Mouse (Mus musculus) embryonic facial prominence, embryonic 12.5 days (tissue): ENCODE results near the gene Zc3h18. TPM values are rescaled to one million over a fixed set of nuclear protein-coding genes. Genes with fewer than 3 reads are reported as not detected.
A peak's percentile ranks its signal among the peaks of the same experiment; 100 is the strongest.

ENCODE experiments used
- ATAC-seq: fragments of 200-750 bp; cut with Nextera tagmentation; 2 replicates; pipeline ENCODE4 v1.8.0; 2017; ENCODE audit not compliant: insufficient number of reproducible peaks, insufficient read depth, low FRiP score, low TSS enrichment
- H3K27ac ChIP-seq: fragments of 300-500 bp; sonication (generic); 2 replicates; pipeline ENCODE4 v1.5.1; 2016; ENCODE audit warnings: mild to moderate bottlenecking
- H3K27me3 ChIP-seq: fragments of 300-500 bp; sonication (generic); 2 replicates; pipeline ENCODE4 v1.6.1; 2016; ENCODE audit warnings: mild to moderate bottlenecking, moderate library complexity
- H3K36me3 ChIP-seq: fragments of 300-500 bp; sonication (generic); 2 replicates; pipeline ENCODE4 v1.6.1; 2016; ENCODE audit warnings: mild to moderate bottlenecking
- H3K4me1 ChIP-seq: fragments of 300-500 bp; sonication (generic); 2 replicates; pipeline ENCODE4 v1.6.1; 2016
- H3K4me2 ChIP-seq: fragments of 300-500 bp; sonication (generic); replicated peaks from 2 replicates; pipeline ENCODE4 v1.6.1; 2016; ENCODE audit warnings: mild to moderate bottlenecking, moderate library complexity
- H3K4me3 ChIP-seq: fragments of 300-500 bp; sonication (generic); 2 replicates; pipeline ENCODE4 v1.5.1; 2016; ENCODE audit warnings: mild to moderate bottlenecking
- H3K9ac ChIP-seq: fragments of 300-500 bp; sonication (generic); 2 replicates; pipeline ENCODE4 v1.6.1; 2016; ENCODE audit warnings: mild to moderate bottlenecking, moderate library complexity
- H3K9me3 ChIP-seq: fragments of 300-500 bp; sonication (generic); 2 replicates; pipeline ENCODE4 v1.6.1; 2016; ENCODE audit warnings: mild to moderate bottlenecking, moderate library complexity
- WGBS: fragments of 180-500 bp; shearing (Covaris S2); methylation state at CpG from one replicate; pipeline ENCODE4 v1.1.7; 2016; 5-methylcytosine and 5-hydroxymethylcytosine counted together
- polyA plus RNA-seq: library from polyadenylated mRNA; unstranded; fragments of >200 nt; fragmentation: Nextera tagmentation; extraction: Ambion mirVana; gene quantifications from 2 replicates; pipeline ENCODE4 v1.2.1, GENCODE M21; 2016

The Zc3h18 gene
- polyA plus RNA-seq, 1 experiment from 2014 or later: 67.9 TPM

DNA sequence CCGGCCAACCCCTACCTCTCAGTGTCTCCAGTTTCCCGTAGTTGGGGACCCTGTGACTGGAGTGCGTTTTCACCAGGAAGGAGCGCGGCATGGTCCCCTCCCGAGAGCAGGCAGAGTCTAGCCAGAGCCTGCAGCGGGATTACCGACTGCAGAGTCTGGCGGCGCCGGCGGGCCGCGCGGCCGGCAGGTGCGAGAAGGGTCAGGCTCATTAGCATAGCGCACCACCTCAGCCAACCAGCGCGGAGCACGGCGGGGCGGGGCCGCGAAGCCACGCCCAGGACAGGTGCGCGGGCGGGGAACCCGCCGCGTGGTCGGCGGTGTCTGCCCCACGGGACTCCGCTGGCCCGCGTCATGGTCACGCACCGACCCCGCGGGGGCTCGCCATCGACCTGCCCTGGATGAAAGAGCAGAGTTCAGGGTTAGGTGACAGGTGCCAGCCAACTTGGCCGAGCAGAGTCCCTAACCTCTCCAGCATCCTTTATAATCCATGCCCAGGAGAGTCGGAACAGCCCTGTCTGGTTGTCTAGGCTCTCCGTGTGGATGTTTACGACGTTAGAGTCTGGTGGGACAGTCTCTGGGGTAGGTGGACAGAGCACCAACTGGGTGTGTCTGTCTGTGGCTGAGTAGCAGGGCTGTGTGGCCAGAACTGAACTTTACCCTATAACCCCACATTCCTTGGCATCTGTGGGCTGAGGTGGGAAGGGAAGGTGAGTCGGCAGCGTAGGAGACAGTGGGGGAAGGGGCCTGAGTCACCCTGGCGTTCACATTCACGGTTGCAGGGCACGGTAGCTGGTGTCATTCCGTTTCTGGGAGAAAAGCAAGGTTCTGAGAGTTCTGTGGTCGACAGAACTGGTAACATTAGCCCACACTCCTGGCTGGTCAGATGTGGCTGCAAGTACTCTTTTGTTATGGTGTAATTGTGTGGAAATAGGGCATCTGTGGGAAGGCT, 84.4 kb downstream of the Zc3h18 start, which contains the start of gene Snai3:
Gene Snai3 (minus strand): TSS at position 210 of the 949 bp plus-strand sequence.
- H3K4me3 ChIP-seq: peak within 1 kb of the TSS; percentile 29
- WGBS: 3% methylated on average over 56 of the region's 56 CpGs
- peaks cover 9% of the 10 kb centered on the region; the same call in 1 of the 2 replicates for H3K36me3 ChIP-seq
- ATAC-seq: peak; percentile 68
- peaks cover 69% of the 10 kb centered on the region for H3K27me3 ChIP-seq
- no peaks in the 10 kb centered on the region for H3K9me3 ChIP-seq
- 0 out of 2 replicates have a peak within 1 kb of the TSS, but pooled peaks have one; percentile 36 for H3K27ac ChIP-seq
- H3K4me2 ChIP-seq: peak within 1 kb of the TSS; percentile 57
- H3K9ac ChIP-seq: peak within 1 kb of the TSS; percentile 5; the same call in 1 of the 2 replicates
- H3K4me1 ChIP-seq: peaks cover 12% of the 10 kb centered on the region

DNA sequence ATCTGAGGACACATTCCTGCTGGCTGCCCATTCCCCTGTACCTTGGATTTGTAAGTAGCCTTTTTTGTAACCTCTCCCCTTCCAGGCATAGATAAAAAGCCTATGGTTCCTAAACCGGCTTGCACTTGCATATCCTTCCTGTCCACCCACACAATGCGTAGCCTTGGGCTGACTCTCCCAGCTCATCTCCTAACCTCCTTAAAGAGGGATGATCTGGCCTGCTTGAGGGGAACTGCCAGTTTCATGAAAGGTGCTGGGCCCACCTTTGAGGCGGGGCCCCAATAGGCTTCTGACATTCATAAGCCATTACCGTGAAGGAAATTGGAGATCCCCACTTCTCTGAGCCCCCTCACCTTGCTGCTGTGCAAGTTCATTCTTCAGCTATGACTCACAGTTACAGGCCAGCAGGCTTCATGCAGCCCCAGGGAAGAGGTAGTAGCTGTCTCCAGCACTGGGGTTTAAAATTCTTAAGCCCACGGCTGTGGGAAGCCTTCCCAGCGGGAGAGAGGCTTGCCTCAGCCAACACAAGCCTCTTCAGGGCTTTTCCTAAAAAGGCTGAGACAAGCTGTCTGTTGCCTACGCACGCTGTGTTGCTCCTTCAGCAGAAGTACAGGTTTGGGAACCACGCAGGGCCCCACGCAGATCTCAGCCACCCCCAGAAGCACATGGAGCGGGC, 85.2 kb downstream of the Zc3h18 start:
- Histone ChIP-seq H3K27me3 (peaks cover 63% of the 10 kb centered on the region), H3K4me1 (peaks cover 12% of the 10 kb centered on the region), H3K9ac (no peak overlapping the region), H3K4me3 (no peak overlapping the region), H3K36me3 (peaks cover 16% of the 10 kb centered on the region), H3K27ac (no peak overlapping the region), H3K9me3 (no peaks in the 10 kb centered on the region), H3K4me2 (no peak overlapping the region)
- 54% methylated on average over 11 of the region's 11 CpGs for WGBS
- no peak for ATAC-seq

DNA sequence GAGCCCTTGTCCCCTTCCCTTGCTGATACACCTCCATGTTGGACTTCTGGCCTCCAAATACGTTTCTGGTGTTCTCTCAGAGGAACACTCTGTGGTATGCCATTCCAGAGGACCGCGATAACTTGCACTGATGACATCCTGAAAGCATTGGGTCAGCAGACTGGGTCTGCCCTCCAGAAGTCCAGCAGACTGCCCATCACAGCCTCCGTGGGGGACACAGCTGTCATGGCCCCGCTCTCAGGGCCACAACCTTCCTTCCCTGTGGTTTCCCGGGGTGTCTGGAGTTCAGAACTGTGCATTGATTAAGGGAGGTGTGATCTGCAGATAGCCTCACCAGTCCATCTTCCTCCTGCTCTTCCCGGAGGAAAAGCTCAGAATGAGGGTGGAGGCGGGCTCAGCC, 86.1 kb downstream of the Zc3h18 start:
- Histone ChIP-seq H3K4me1 (peaks cover 12% of the 10 kb centered on the region), H3K27me3 (peaks cover 57% of the 10 kb centered on the region), H3K4me3 (no peak overlapping the region), H3K27ac (no peak overlapping the region), H3K9me3 (no peaks in the 10 kb centered on the region), H3K36me3 (peaks cover 25% of the 10 kb centered on the region), H3K4me2 (no peak overlapping the region), H3K9ac (no peak overlapping the region)
- no peak for ATAC-seq
- 66% methylated on average over 8 of the region's 8 CpGs for WGBS

DNA sequence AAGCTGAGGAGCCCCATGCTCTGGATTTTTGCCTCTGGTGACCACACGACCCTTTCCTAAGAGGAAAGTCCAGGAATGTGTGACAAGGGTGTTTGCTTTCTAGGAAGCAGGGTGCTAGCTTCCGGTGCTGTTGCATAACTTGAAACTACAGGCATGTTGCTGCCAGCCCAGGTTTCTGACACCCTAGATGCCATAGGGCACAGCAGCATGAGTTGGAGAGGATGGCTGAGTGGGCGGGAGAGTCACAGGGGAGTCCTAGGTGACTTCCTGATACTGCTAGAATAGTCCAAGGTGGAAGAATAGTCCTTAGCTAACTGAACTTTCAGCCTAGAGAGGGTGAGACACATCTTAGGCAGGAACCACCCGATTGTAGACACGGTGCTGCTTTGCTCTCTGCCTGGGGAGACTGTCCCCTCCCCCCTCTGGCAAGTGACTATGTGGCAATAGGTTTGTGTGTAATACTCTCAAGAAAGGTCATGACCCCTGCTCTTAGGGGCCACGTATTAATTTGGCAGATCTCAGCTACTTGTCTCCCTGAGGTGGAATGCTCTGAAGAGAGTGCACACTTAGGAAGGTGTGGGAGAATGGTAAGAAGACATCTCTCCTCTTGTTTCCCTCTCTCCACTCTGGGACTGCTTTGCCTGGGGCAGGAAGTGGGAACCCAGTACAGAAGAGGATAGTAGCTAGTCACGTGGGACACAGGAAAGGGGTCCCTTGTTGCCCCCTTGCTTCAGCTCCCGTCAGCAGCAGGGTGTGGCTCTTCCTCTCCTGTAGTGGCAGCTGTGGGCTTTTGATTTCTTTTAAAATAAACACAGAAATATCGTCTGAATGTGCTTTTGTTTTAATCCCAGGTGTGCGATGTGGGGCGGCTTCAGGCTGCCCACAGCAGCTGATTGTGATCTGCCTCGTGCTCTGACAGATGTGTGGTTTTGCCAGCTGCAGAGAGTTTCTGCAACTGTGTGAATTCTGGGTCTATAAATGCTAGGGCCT, 87.5 kb downstream of the Zc3h18 start:
- no peak for ATAC-seq
- H3K27ac ChIP-seq: no peak overlapping the region
- peaks cover 12% of the 10 kb centered on the region for H3K4me1 ChIP-seq
- 45% methylated on average over 12 of the region's 12 CpGs for WGBS
- peaks cover 37% of the 10 kb centered on the region for H3K36me3 ChIP-seq
- no peaks in the 10 kb centered on the region for H3K9me3 ChIP-seq
- H3K27me3 ChIP-seq: peaks cover 47% of the 10 kb centered on the region
- H3K4me3 ChIP-seq: no peak overlapping the region
- no peak overlapping the region for H3K9ac ChIP-seq
- no peak overlapping the region for H3K4me2 ChIP-seq

DNA sequence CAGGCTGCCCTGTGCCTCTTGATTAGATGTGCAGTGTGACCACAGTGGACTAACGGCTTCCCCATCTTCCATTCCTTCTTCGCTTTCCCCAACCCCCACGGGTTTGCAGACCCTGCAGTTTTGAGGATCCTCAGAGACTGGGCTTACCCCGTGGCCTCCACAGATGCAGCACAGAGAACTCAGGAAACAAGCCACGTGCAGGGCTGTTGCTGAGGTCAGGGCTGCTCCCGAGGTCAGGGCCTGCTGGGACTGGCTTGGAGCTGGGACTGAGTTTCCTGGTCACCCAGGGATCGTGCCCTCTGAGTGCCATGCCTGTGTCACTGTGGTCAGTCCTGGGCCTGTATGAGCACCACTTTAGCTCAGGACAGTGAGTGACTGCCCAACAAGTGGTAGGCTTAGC, 88.6 kb downstream of the Zc3h18 start:
- Histone ChIP-seq H3K27me3 (peaks cover 36% of the 10 kb centered on the region), H3K9ac (no peak overlapping the region), H3K4me2 (no peak overlapping the region), H3K4me3 (no peak overlapping the region), H3K27ac (no peak overlapping the region), H3K36me3 (peaks cover 47% of the 10 kb centered on the region), H3K4me1 (peaks cover 10% of the 10 kb centered on the region), H3K9me3 (no peaks in the 10 kb centered on the region)
- WGBS: 51% methylated on average over 7 of the region's 7 CpGs
- ATAC-seq: no peak

Other genes starting within 250 kb of the Zc3h18 start
- 2.1 and 2.8 TPM in 2 replicates for gene Zfpm1, start 94.5 kb upstream of the Zc3h18 start, polyA plus RNA-seq
- 0.32 and 0.39 TPM in 2 replicates for gene Trhr2, start 15.9 kb upstream of the Zc3h18 start, polyA plus RNA-seq
- 0.45 TPM in 1 of 2 replicates, not detected in the other for gene Il17c, start 45.4 kb downstream of the Zc3h18 start, polyA plus RNA-seq
- 88.3 TPM in 2 replicates for gene Cyba, start 56.3 kb downstream of the Zc3h18 start, polyA plus RNA-seq
- gene Mvd, start 66.8 kb downstream of the Zc3h18 start, polyA plus RNA-seq: 44.6 and 45.1 TPM in 2 replicates
- 0.45 and 0.73 TPM in 2 replicates for gene Snai3, start 84.1 kb downstream of the Zc3h18 start, polyA plus RNA-seq
- 46.8 and 49.9 TPM in 2 replicates for gene Rnf166, start 99.5 kb downstream of the Zc3h18 start, polyA plus RNA-seq
- 69.9 and 76.8 TPM in 2 replicates for gene Ctu2, start 99.5 kb downstream of the Zc3h18 start, polyA plus RNA-seq
- 11.6 and 16.7 TPM in 2 replicates for gene Piezo1, start 174.7 kb downstream of the Zc3h18 start, polyA plus RNA-seq
- gene Cdt1, start 191.4 kb downstream of the Zc3h18 start, polyA plus RNA-seq: 41.2 and 41.6 TPM in 2 replicates
- gene Aprt, start 200.3 kb downstream of the Zc3h18 start, polyA plus RNA-seq: 289 and 298 TPM in 2 replicates
- 7.1 and 7.4 TPM in 2 replicates for gene Galns, start 234.9 kb downstream of the Zc3h18 start, polyA plus RNA-seq
- 46.3 and 56.3 TPM in 2 replicates for gene Trappc2l, start 235.0 kb downstream of the Zc3h18 start, polyA plus RNA-seq
- not detected in 2 replicates for gene Pabpn1l, start 246.1 kb downstream of the Zc3h18 start, polyA plus RNA-seq